Mouse (Mus musculus) thymus, adult 2 months (tissue): ENCODE data around the gene Ifnar2. TPM values are rescaled to one million over a fixed set of nuclear protein-coding genes. Genes with fewer than 3 reads are reported as not detected.

ENCODE experiments used
- DNase-seq: peaks from one replicate; pipeline ENCODE4 v3.0.0; 2021
- H3K27ac ChIP-seq: fragments of 200-500 bp; 2 replicates; pipeline ENCODE4 v1.5.1; 2012; ENCODE audit warnings: low read length, control low read depth; ENCODE audit not compliant: control insufficient read depth, insufficient read depth
- H3K27me3 ChIP-seq: fragments of 200-500 bp; 2 replicates; pipeline ENCODE4 v1.6.1; 2012; ENCODE audit warnings: mild to moderate bottlenecking, low read length, moderate library complexity, mixed read lengths; ENCODE audit not compliant: control insufficient read depth, insufficient read depth
- H3K36me3 ChIP-seq: fragments of 200-500 bp; 2 replicates; pipeline ENCODE4 v1.6.1; 2012; ENCODE audit warnings: mild to moderate bottlenecking, low read length, moderate library complexity; ENCODE audit not compliant: control insufficient read depth, insufficient read depth
- H3K4me1 ChIP-seq: fragments of 200-500 bp; replicated peaks from 2 replicates; pipeline ENCODE4 v1.6.1; 2012; ENCODE audit warnings: low read length; ENCODE audit not compliant: control insufficient read depth, insufficient read depth
- H3K4me3 ChIP-seq: fragments of 200-500 bp; 2 replicates; pipeline ENCODE4 v1.5.1; 2012; ENCODE audit warnings: mild to moderate bottlenecking, low read length, control low read depth, moderate library complexity; ENCODE audit not compliant: control insufficient read depth, insufficient read depth
- CTCF ChIP-seq: fragments of 200-500 bp; IDR thresholded peaks from 2 replicates; pipeline ENCODE4 v1.5.1; 2012; ENCODE audit warnings: mild to moderate bottlenecking, control low read depth, low read length, moderate library complexity, borderline replicate concordance; ENCODE audit not compliant: control insufficient read depth, poor library complexity, insufficient read depth; ENCODE audit errors: extremely low read depth
- POLR2A ChIP-seq: fragments of 200-500 bp; IDR thresholded peaks from 2 replicates; pipeline ENCODE4 v1.6.1; 2012; ENCODE audit warnings: mild to moderate bottlenecking, low read length, control low read depth, moderate library complexity; ENCODE audit not compliant: control insufficient read depth, poor library complexity, insufficient read depth; ENCODE audit errors: extremely low read depth
- WGBS: fragments of 180-500 bp; shearing (Covaris S2); methylation state at CpG from one replicate; pipeline ENCODE4 v1.1.7; 2018; 5-methylcytosine and 5-hydroxymethylcytosine counted together
- polyA plus RNA-seq: library from polyadenylated mRNA; depleted of rRNA; stranded (reverse); fragments of >200 nt; gene quantifications from 2 replicates; pipeline ENCODE4 v1.2.3, GENCODE M21; 2012

Gene Ifnar2
- polyA plus RNA-seq, 1 experiment, result 57.0 TPM

DNA sequence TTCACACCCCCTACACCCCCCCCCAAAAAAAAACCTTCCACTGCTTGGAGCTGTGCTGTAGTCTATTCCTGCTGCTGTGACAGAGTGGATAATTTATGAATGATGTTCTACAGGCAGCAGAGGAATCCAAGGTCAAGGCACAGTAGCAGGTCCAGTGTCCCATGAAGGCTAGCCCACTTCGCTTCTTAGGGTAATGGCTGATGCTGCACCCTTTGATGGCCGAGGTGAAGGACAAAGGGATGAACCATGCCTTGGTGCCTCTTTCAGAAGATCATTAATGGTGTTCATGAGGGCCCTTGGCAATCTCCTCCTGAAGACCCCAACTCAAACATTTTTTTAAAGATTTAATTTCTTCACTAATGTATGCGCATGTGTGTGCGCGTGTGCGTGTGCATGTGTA lies 43.8 kb downstream of the Ifnar2 start:
- WGBS, result 99% methylated on average over 6 of the region's 6 CpGs
- H3K27ac ChIP-seq, result no peak overlapping the region
- TF ChIP-seq POLR2A (no peak), CTCF (no peak)
- no peak overlapping the region for H3K4me3 ChIP-seq
- DNase-seq, result no peak
- H3K4me1 ChIP-seq, result peaks cover 6% of the 10 kb centered on the region; the same call in 1 of the 2 replicates
- peaks cover 47% of the 10 kb centered on the region for H3K36me3 ChIP-seq
- no peaks in the 10 kb centered on the region for H3K27me3 ChIP-seq

DNA sequence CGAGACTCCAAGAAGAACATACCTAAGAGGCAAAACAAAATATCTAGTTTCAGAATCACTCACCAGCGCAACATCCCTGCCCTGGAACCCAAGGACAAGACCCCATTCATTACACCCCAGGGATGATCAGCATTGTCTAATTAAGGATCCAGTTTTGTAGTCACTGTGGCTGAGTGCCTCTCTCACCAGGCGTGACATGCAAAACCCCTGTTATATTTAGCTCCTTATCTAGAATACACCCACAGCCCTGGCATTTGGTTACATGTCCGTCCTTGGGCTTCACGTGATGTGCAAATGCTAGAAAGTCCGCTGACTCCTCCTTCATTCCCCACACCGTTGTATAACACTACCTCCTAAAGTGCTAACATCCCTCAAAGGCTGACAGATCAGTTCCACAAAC lies 44.4 kb downstream of the Ifnar2 start:
- TF ChIP-seq CTCF, result no peak
- TF ChIP-seq POLR2A, result no peak
- Histone ChIP-seq H3K36me3 (peaks cover 50% of the 10 kb centered on the region), H3K27me3 (no peaks in the 10 kb centered on the region), H3K27ac (no peak overlapping the region), H3K4me1 (peaks cover 6% of the 10 kb centered on the region; the same call in 1 of the 2 replicates), H3K4me3 (no peak overlapping the region)
- DNase-seq, result no peak
- 95% methylated on average over 7 of the region's 7 CpGs for WGBS

DNA sequence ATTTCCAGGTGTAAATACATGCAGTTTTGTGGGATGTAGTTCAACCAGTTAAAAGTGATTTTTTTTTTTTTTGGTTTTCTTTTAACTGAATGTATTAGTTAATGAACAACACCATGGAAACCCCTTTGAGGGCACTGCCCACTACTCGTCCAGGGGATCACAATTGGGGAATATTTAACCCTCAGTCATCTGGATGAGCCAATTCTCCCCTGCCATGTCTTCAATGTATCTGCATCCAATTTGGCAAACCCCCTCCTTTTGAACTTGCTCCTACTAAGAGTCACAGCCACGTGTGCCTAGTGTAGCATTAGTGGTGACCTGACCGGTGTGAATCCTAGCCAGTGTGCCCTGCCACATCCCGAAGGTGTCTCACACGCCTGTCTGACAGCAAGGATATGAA lies 45.9 kb downstream of the Ifnar2 start:
- Histone ChIP-seq H3K4me3 (no peak overlapping the region), H3K27ac (no peak overlapping the region), H3K4me1 (no peaks in the 10 kb centered on the region), H3K27me3 (no peaks in the 10 kb centered on the region), H3K36me3 (peaks cover 61% of the 10 kb centered on the region)
- no peak for DNase-seq
- 97% methylated on average over 5 of the region's 5 CpGs for WGBS
- TF ChIP-seq POLR2A (no peak), CTCF (no peak)

DNA sequence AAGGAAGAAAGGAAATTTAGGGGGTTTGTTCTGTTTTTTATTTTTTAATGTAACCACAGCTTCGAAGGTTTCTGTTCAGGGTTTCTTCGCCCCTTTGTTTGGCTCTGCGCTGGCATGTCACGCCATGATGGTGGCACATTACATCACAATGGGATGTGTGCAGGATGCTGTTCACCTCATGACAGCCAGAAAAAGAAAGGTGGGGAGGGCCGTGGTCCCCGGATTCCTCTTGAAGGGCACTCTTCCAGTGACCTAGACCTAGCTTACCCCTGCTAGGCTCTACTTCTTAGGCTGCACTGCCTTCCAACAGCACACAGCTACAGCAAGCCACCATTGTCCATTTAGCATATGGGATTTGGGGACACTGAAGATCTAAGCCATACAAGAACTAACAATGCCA lies 53.2 kb downstream of the Ifnar2 start:
- no peak for TF ChIP-seq CTCF
- no peak for TF ChIP-seq POLR2A
- no peaks in the 10 kb centered on the region for H3K27me3 ChIP-seq
- H3K4me3 ChIP-seq, result no peak overlapping the region
- peaks cover 40% of the 10 kb centered on the region for H3K36me3 ChIP-seq
- H3K27ac ChIP-seq, result no peak overlapping the region
- no peak for DNase-seq
- WGBS, result 98% methylated on average over 6 of the region's 6 CpGs
- no peaks in the 10 kb centered on the region for H3K4me1 ChIP-seq

DNA sequence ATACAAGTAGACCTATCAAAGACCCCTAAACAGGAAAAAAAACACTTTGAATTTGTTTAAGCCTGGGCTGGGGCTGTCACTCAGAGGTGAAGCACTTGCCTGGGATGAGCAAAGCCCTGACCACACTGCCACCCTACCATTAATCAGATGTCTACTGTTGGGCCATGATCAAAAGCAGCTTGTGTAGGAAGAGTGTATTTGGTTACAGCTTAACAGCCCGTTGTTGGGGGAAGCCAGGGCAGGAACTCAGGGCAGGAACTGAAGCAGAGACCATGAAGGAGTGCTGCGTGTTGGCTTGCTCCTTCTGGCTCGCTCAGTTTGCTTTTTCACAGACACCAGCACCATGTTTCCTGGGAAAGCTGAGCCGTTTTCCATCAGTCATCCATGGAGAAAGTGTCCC lies 54.0 kb downstream of the Ifnar2 start:
- Histone ChIP-seq H3K27ac (no peak overlapping the region), H3K36me3 (peaks cover 40% of the 10 kb centered on the region), H3K4me3 (no peak overlapping the region), H3K27me3 (no peaks in the 10 kb centered on the region), H3K4me1 (no peaks in the 10 kb centered on the region)
- no peak for DNase-seq
- 86% methylated on average over 4 of the region's 4 CpGs for WGBS
- TF ChIP-seq POLR2A (no peak), CTCF (no peak)

DNA sequence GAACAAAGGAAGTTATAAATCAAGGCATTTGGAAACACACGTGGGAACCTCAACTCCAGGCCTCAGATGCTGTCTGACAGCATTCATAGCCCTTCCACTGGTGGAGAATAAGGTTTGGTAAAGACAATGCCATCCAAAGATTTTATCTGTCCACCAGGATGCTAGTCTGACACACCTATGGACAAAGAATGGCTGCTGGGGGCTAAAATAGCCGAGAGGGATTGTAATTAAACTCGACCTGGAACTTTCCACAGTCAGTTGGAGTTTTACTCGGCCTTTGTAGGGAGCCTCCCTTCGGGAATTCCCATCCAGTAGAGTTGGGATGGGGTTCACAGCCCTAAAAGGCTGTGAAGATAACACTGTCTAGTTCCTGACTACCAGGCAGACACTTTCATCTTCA lies 54.9 kb downstream of the Ifnar2 start:
- WGBS, result 90% methylated on average over 5 of the region's 5 CpGs
- DNase-seq, result no peak
- Histone ChIP-seq H3K27me3 (no peaks in the 10 kb centered on the region), H3K4me3 (no peak overlapping the region), H3K36me3 (peaks cover 35% of the 10 kb centered on the region), H3K4me1 (no peaks in the 10 kb centered on the region), H3K27ac (no peak overlapping the region)
- TF ChIP-seq POLR2A, result no peak
- no peak for TF ChIP-seq CTCF

DNA sequence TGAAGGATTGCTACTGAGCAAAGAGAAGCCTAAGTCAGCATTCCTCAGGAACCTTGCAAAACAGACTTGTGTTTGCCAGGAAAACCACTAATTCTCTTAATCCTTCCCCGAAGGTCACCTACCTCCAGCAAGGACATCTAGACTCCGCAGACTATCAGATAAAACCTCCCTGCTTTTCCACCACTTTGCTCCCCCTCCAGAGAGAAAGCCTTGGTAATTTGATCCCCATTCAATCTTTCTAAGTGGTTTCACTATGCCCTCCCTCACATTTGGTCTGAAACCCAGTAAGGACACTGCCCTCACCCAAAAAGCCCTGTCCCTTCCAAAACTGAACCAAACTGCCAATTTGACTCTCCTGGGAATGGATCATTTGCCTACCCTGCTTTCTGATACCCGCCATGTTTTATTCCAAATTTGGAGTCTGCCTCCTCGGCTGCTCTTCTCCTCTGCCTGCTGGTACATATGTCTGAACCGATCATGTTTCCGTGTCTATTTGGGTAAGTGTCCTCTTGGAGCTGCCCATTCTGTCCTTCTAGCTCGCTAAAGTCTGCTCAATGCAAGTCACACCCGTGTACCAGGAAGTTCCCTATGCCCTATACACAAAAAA lies 55.8 kb downstream of the Ifnar2 start:
- WGBS, result 94% methylated on average over 8 of the region's 8 CpGs
- Histone ChIP-seq H3K4me1 (peaks cover 4% of the 10 kb centered on the region), H3K27ac (no peak overlapping the region), H3K27me3 (no peaks in the 10 kb centered on the region), H3K4me3 (no peak overlapping the region), H3K36me3 (peaks cover 28% of the 10 kb centered on the region)
- TF ChIP-seq CTCF, result no peak
- no peak for TF ChIP-seq POLR2A
- no peak for DNase-seq
